Mouse (Mus musculus) hindbrain, embryonic 10.5 days (tissue): Measurements from ENCODE around the gene Gng7. TPM values are rescaled to one million over a fixed set of nuclear protein-coding genes. Genes with fewer than 3 reads are reported as not detected.
A peak's percentile ranks its signal among the peaks of the same experiment; 100 is the strongest.

Experiments
- DNase-seq: peaks from one replicate; pipeline ENCODE4 v3.0.0-alpha.2; 2017; ENCODE audit warnings: low spot score
- H3K27ac ChIP-seq: fragments of 300-500 bp; sonication (generic); 2 replicates; pipeline ENCODE4 v1.5.1; 2016; ENCODE audit warnings: mild to moderate bottlenecking, moderate library complexity
- H3K27me3 ChIP-seq: fragments of 300-500 bp; sonication (generic); 2 replicates; pipeline ENCODE4 v1.6.1; 2016; ENCODE audit warnings: mild to moderate bottlenecking; ENCODE audit not compliant: poor library complexity, insufficient read depth, severe bottlenecking
- H3K36me3 ChIP-seq: fragments of 300-500 bp; sonication (generic); 2 replicates; pipeline ENCODE4 v1.6.1; 2016; ENCODE audit warnings: mild to moderate bottlenecking, moderate library complexity
- H3K4me1 ChIP-seq: fragments of 300-500 bp; sonication (generic); replicated peaks from 2 replicates; pipeline ENCODE4 v1.6.1; 2016; ENCODE audit warnings: mild to moderate bottlenecking
- H3K4me3 ChIP-seq: fragments of 300-500 bp; sonication (generic); 2 replicates; pipeline ENCODE4 v1.5.1; 2016; ENCODE audit warnings: mild to moderate bottlenecking, moderate library complexity
- H3K9me3 ChIP-seq: fragments of 300-500 bp; sonication (generic); 2 replicates; pipeline ENCODE4 v1.6.1; 2016; ENCODE audit warnings: mild to moderate bottlenecking, moderate library complexity
- WGBS: fragments of 180-500 bp; shearing (Covaris S2); methylation state at CpG from one replicate; pipeline ENCODE4 v1.1.7; 2016; 5-methylcytosine and 5-hydroxymethylcytosine counted together
- polyA plus RNA-seq: library from polyadenylated mRNA; unstranded; fragments of >200 nt; fragmentation: Nextera tagmentation; extraction: Ambion mirVana; gene quantifications from 2 replicates; pipeline ENCODE4 v1.2.1, GENCODE M21; 2016

Gene Gng7
- polyA plus RNA-seq, 1 experiment from 2014 or later: 8.6 TPM

GRCm38 (mm10) chr10:80932700-80933420 is 81.9 kb downstream of the Gng7 start:
- peaks cover 78% of the 10 kb centered on the region for H3K27me3 ChIP-seq
- no peaks in the 10 kb centered on the region for H3K36me3 ChIP-seq
- peak overlapping the region; percentile 45; the same call in 1 of the 2 replicates for H3K27ac ChIP-seq
- WGBS: 2% methylated on average over 17 of the region's 17 CpGs
- H3K4me1 ChIP-seq: peaks cover 88% of the 10 kb centered on the region
- no peak for DNase-seq
- peak overlapping the region; percentile 63 for H3K4me3 ChIP-seq
- H3K9me3 ChIP-seq: no peaks in the 10 kb centered on the region

GRCm38 (mm10) chr10:80932206-80932605 is 82.5 kb downstream of the Gng7 start:
- H3K4me3 ChIP-seq: peak overlapping the region; percentile 63
- H3K27me3 ChIP-seq: peaks cover 72% of the 10 kb centered on the region
- H3K36me3 ChIP-seq: no peaks in the 10 kb centered on the region
- DNase-seq: peak; percentile 37
- H3K27ac ChIP-seq: peak overlapping the region; percentile 45; the same call in 1 of the 2 replicates
- H3K4me1 ChIP-seq: peaks cover 84% of the 10 kb centered on the region
- H3K9me3 ChIP-seq: no peaks in the 10 kb centered on the region
- WGBS: under 1% methylated on average over 20 of the region's 20 CpGs

GRCm38 (mm10) chr10:80931695-80932094 is 83.0 kb downstream of the Gng7 start:
- WGBS: under 1% methylated on average over 26 of the region's 26 CpGs
- H3K9me3 ChIP-seq: no peaks in the 10 kb centered on the region
- no peak overlapping the region for H3K27ac ChIP-seq
- peaks cover 67% of the 10 kb centered on the region for H3K27me3 ChIP-seq
- H3K4me3 ChIP-seq: peak overlapping the region; percentile 63
- H3K36me3 ChIP-seq: no peaks in the 10 kb centered on the region
- DNase-seq: peak; percentile 51
- H3K4me1 ChIP-seq: peaks cover 84% of the 10 kb centered on the region

GRCm38 (mm10) chr10:80931153-80931671 is 83.5 kb downstream of the Gng7 start:
- H3K4me3 ChIP-seq: peak overlapping the region; percentile 63
- 5% methylated on average over 14 of the region's 14 CpGs for whole genome bisulfite sequencing
- peaks cover 84% of the 10 kb centered on the region for H3K4me1 ChIP-seq
- H3K36me3 ChIP-seq: no peaks in the 10 kb centered on the region
- peak; percentile 22 for DNase-seq
- peaks cover 62% of the 10 kb centered on the region for H3K27me3 ChIP-seq
- H3K27ac ChIP-seq: no peak overlapping the region
- H3K9me3 ChIP-seq: no peaks in the 10 kb centered on the region

GRCm38 (mm10) chr10:80930361-80931152 is 84.2 kb downstream of the Gng7 start:
- H3K27me3 ChIP-seq: peaks cover 55% of the 10 kb centered on the region
- peak overlapping the region; percentile 64 for H3K27ac ChIP-seq
- DNase-seq: peak; percentile 40
- under 1% methylated on average over 45 of the region's 45 CpGs for WGBS
- peak overlapping the region; percentile 63 for H3K4me3 ChIP-seq
- no peaks in the 10 kb centered on the region for H3K36me3 ChIP-seq
- peaks cover 80% of the 10 kb centered on the region for H3K4me1 ChIP-seq
- H3K9me3 ChIP-seq: no peaks in the 10 kb centered on the region

GRCm38 (mm10) chr10:80929299-80930226 is 85.2 kb downstream of the Gng7 start, which contains the start of gene Gadd45b:
Gene Gadd45b, plus strand, starts transcription at chr10:80930073.
- Histone ChIP-seq H3K4me3 (peak within 1 kb of the TSS; percentile 63), H3K27ac (peak within 1 kb of the TSS; percentile 87), H3K36me3 (no peaks in the 10 kb centered on the region), H3K4me1 (peaks cover 75% of the 10 kb centered on the region), H3K27me3 (peaks cover 45% of the 10 kb centered on the region), H3K9me3 (no peaks in the 10 kb centered on the region)
- peak; percentile 99 for DNase-seq
- WGBS: under 1% methylated on average over 56 of the region's 56 CpGs

- DNase-seq: peak; percentile 89
- 0 out of 2 replicates have a peak, but pooled peaks cover under 1% of the 10 kb centered on the region for H3K9me3 ChIP-seq
- H3K4me1 ChIP-seq: peaks cover 67% of the 10 kb centered on the region
- peak overlapping the region; percentile 63 for H3K4me3 ChIP-seq
- H3K36me3 ChIP-seq: no peaks in the 10 kb centered on the region
- peak overlapping the region; percentile 87 for H3K27ac ChIP-seq
- H3K27me3 ChIP-seq: peaks cover 37% of the 10 kb centered on the region
- WGBS: under 1% methylated on average over 48 of the region's 48 CpGs
Measured at GRCm38 (mm10) chr10:80928586-80929298, 86.0 kb downstream of the Gng7 start.

GRCm38 (mm10) chr10:80925472-80925871 is 89.3 kb downstream of the Gng7 start:
- 0 out of 2 replicates have a peak, but pooled peaks cover 3% of the 10 kb centered on the region for H3K9me3 ChIP-seq
- H3K4me3 ChIP-seq: no peak overlapping the region
- H3K27ac ChIP-seq: no peak overlapping the region
- H3K4me1 ChIP-seq: peaks cover 52% of the 10 kb centered on the region
- 49% methylated on average over 3 of the region's 3 CpGs for WGBS
- H3K27me3 ChIP-seq: peaks cover 18% of the 10 kb centered on the region
- no peaks in the 10 kb centered on the region for H3K36me3 ChIP-seq
- DNase-seq: no peak

- peaks cover 14% of the 10 kb centered on the region for H3K27me3 ChIP-seq
- peak overlapping the region; percentile 46 for H3K4me3 ChIP-seq
- peak overlapping the region; percentile 78 for H3K27ac ChIP-seq
- H3K36me3 ChIP-seq: no peaks in the 10 kb centered on the region
- DNase-seq: peak; percentile 51
- H3K9me3 ChIP-seq: 0 out of 2 replicates have a peak, but pooled peaks cover 3% of the 10 kb centered on the region
- 6% methylated on average over 16 of the region's 16 CpGs for WGBS
- peaks cover 47% of the 10 kb centered on the region for H3K4me1 ChIP-seq
Measured at GRCm38 (mm10) chr10:80921923-80922322, 92.8 kb downstream of the Gng7 start.

GRCm38 (mm10) chr10:80917779-80918434 is 96.8 kb downstream of the Gng7 start, which contains the start of gene Lmnb2:
Gene Lmnb2, minus strand, starts transcription at chr10:80918245.
- no peaks in the 10 kb centered on the region for H3K9me3 ChIP-seq
- under 1% methylated on average over 61 of the region's 61 CpGs for WGBS
- H3K4me3 ChIP-seq: peak within 1 kb of the TSS; percentile 80

GRCm38 (mm10) chr10:80917336-80917778 is 97.4 kb downstream of the Gng7 start:
- no peak for DNase-seq
- H3K9me3 ChIP-seq: no peaks in the 10 kb centered on the region
- H3K27ac ChIP-seq: peak overlapping the region; percentile 91

More at GRCm38 (mm10) chr10:80917779-80918434, 96.8 kb downstream of the Gng7 start, which contains the start of gene Lmnb2:
- Histone ChIP-seq H3K27me3 (peaks cover 14% of the 10 kb centered on the region), H3K36me3 (peaks cover 36% of the 10 kb centered on the region), H3K27ac (peak within 1 kb of the TSS; percentile 91), H3K4me1 (peaks cover 52% of the 10 kb centered on the region)
- peak; percentile 77 for DNase-seq

More at GRCm38 (mm10) chr10:80917336-80917778, 97.4 kb downstream of the Gng7 start:
- Histone ChIP-seq H3K4me3 (peak overlapping the region; percentile 80), H3K27me3 (peaks cover 14% of the 10 kb centered on the region), H3K4me1 (peaks cover 49% of the 10 kb centered on the region), H3K36me3 (peaks cover 41% of the 10 kb centered on the region)
- 2% methylated on average over 15 of the region's 15 CpGs for whole genome bisulfite sequencing
